Mouse (Mus musculus): ENCODE measurements around the gene Sh2d3c.
A peak's percentile ranks its signal among the peaks of the same experiment; 100 is the strongest.

Sh2d3c gene

DNA sequence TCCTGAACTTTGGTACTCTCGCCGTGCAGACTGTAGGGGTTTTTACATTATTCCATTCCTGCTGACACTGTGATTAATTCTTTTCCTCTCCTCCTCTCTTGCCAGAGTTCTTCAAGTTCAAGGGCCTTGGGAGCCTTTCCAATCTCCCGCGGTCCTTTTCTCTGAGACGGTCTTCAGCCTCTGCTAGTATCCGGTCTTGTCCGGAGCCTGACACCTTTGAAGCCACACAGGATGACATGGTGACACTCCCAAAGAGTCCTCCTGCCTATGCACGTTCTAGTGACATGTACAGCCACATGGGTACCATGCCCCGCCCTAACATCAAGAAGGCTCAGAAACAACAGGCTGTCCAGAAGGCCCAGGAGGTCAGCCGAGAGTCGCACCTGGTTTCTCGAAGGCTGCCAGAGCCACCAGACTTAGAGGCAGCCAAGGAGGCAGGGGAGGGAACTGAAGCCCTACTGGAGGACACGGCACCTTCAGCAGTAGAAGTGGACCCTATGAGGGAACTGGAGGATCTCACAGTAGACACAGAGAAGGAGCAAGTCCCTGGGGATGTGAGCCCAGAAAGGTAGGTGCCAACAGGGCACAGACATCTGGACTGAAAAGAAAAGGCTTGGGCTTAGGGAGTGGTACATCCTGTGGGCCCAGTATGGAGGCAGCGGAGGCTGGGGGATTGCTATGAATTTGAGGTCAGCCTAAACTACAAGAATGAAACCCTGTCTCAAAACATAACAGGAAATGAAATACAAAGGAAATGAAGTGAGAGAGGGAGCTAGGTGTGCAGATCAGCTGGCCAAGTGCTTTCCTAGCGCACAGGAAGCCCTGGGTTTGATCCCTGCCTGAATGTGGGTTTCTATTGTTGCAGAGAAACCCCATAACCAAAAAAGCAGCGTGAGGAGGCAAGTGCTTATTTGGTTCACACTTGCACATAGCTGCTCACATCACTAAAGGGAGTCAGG, 4.3 kb downstream of the Sh2d3c start:
- no peak for DNase-seq (ENCODE audit: low spot score)

DNA sequence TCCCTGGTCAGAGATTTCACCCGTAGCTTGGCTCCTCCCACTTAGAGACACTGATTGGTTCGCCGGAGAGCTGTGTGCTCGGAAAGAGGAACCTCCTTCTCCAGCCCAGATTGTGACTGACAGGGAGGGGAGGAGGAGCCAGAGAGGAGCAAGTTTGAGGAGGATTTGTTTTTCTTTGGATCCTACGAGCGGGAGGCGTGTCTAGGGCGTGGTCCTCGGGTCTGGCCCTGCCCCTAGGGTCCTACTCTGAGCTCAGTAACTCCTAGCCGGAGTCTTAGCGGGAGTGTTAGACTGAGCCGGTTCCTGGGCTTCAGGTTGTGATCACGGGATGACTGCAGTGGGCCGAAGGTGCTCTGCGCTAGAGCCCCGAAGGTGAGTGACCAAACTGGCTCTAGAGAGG, 6.6 kb downstream of the Sh2d3c start:
- peak; percentile 80 for DNase-seq (ENCODE audit: low spot score)

DNA sequence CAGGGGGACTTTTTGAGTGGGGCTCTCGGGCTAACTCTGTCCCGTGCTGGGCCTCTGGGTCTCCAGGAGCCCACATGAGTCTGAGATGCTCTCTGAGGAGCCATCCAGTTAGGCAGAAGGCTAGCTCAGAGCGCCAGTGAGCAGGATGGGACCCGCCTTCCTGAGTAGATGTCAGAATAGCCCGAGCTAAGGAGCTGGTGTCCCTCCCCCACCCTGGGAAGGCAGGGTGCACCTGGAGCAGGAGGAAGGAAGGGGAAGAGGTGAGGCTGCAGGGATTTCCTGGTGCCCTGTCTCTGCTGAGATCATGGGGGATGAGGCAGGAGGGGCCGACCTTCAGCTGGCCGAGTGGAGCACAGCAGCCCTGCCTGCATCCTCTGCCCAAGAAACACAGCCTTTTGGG, 7.6 kb downstream of the Sh2d3c start:
- DNase-seq (ENCODE audit: low spot score) = no peak

DNA sequence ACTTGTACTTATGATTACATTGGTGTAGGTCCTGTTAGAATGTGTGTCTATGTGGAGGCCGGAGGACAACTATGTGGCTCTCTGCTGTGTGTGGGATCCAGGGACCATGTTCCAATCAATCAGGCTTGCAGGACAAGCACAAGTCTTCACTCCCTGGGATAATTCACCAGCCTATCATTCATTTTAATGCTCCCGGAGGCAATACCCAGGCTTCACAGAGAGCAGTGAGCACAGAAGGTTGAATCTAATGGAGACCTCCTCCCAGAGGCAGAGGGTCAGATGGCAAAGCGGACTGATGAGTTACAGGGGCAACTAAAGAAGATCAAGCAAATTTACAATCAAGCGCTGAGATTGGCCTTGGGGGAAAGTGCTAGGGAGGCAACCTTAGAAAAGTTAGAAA, 8.7 kb downstream of the Sh2d3c start:
- DNase-seq (ENCODE audit: low spot score) = no peak

DNA sequence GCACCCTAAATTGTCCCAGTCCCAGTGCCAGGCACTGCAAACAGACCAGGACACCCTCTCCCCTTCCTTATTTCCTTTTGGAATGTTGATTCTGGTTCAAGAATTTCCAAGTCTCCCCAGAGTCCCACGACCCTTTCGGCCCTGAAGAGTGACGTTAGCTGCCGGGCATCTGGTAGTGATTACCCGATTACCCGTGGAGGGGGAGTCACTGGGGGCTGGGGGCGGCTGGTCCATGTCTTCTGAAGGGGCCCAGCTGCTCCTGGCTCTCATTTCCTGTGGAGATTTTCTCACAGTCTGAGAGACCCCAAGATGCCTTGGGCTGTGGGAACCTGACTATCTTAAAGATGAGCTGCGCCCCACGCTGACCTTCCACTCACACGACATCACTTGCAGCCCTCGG, 10.0 kb downstream of the Sh2d3c start:
- DNase-seq (ENCODE audit: low spot score) = no peak

DNA sequence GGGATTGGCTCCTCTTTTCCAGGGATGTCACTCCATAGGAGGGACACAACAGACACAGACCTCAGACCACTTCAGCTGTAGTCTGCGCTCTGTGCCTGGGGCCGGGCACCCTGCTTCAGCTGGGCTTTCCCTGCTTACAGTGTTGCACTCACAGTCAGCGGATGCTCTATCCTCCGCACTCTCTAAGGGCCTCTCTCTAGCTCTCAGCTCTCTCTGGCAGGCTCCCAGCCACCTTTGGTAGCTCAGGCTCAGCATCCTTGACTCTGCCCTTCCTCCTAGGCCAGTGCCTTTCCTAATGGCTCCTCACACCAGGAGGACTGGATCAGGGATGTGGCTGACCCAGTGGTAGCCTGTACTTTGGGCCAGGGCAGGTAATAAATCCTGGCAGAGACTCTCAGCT, 11.1 kb downstream of the Sh2d3c start:
- no peak for DNase-seq (ENCODE audit: low spot score)

DNA sequence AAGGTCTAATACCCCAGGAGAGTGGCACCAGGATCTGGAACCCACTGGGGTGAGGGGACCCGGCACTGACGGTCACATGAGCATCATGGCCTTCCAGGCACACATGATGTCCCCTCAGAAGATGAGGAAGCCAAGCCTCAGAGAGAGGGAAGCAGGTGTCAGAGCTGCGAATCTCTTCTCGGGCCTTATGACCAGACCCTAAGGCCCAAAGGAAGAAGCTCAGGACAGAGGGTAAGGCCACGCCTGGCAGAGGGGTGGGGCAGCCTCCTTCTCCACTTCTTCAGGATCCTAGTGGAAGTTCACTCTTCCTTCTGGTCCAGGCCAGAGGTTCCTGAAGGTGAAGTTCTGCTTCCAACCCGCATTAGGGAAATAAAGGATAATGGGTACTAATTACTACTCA, 11.8 kb downstream of the Sh2d3c start:
- no peak for DNase-seq (ENCODE audit: low spot score)

DNA sequence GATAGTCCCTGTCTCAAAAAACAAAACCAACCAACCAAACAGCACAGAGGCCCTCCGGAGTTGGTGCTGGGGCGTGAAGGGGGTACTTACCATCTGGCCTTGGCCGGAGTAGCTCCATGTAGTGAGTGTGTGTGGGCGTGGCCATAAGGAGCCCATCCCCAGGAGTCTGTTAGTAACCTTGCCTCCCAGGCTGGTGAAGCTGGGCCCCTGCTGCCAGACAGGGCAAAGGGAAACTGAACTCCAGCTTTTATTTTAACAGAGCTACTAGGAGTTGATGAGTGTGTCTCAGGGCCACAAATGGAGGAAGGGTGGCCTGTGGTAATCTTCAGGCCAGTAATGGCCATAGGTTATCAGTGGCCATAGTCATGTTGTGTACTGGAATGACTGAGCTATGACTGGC, 13.6 kb downstream of the Sh2d3c start:
- peak; percentile 88 for DNase-seq (ENCODE audit: low spot score)

DNA sequence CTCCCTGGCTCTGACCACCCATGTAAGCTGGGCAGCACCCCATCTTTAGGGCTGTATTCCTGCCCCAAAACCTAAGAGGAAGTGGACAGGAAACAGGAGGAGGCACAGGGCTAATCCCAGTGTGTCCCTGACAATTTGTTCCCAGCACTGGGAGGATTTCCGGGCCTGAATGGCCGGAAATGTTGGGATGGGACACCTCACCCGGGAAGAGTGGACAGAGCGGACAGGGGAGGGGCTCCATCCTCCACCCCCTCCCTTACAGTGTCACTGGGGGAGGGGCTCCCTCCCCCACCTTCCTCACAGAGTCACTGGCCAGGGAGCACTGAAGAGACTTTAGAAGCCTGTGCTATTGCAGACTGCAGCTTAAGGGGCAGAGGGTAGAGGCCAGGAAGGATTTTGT, 14.1 kb downstream of the Sh2d3c start:
- peak; percentile 61 for DNase-seq (ENCODE audit: low spot score)

DNA sequence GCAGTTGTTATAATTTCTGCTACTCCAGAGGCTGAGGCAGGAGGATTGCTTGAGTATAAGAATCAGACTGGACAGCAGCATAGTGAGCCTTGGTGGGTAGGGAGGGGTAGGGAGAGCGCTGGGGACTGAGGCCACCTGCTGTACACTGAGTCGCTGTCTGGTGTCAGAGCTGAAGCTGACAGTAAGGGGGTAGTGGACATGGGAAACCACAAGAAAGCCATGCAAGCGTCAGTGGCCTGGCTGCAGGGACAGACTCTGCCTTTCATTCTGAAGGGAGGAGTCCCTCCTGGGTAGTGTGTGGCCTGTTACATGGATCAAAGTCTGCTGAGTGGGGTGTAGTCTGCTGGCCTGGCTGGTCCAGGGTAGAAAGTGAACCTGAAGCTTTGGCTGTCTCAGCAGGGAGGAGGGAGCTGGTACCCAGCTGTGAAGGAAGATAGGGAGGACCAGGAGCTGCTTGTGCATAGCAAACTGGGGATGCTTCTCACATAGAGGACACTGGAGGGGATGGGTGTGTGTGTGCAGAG, 15.5 kb downstream of the Sh2d3c start:
- DNase-seq (ENCODE audit: low spot score) = no peak

DNA sequence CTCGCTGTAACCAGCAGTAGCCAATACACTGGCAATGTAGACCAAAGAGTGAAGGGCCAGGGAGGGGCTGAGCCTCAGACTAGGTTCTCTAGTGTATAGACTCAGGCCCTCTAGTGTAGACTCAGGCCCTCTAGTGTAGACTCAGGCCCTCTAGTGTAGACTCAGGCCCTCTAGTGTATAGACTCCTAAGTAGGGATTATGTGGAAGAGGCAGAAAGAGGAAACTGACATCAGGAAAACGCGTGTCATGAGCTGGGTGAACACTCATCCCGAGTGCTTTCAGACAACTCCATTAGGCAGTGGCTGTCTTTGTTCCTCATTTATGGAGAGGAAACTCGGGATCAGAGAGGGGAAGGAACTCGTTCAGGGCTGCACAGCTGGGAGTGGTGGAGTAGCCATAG, 16.2 kb downstream of the Sh2d3c start:
- no peak for DNase-seq (ENCODE audit: low spot score)

DNA sequence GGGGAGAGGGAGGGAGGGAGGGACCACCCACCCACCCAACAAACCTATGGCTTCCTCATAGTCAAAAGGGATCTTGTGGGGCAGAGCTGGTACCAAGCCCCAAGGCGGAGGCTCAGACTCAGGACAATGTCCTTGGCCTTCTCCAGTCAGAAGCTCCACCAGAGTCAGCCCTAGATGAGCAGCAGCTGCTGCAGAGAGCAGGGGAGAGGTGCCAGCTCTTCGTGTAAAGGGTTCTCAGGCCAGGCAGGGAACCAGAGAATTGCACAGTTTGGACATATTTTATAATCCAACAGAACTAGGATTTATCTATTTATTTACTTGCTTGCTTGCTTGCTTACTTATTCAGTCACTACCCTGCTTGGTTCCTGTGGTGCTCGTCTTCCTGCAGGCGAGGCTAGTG, 18.5 kb downstream of the Sh2d3c start:
- DNase-seq (ENCODE audit: low spot score) = peak; percentile 71

DNA sequence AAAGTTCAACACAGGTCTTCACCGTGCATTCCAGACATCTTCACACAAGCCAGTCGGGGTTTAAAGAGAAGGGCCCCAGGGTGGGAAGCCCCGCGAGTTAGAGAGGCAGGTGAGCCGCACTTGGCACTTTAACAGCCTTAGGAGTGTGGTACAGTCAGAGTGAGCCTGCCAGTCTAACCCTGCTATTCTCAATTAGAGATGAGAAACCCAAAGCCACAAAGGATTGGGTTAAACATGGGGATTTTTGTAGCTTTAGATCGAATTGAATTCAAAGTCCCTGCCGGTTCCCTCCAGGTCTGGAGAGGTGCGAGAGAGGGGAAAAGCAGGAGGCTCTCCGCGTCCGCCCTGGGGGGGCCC, 20.0 kb downstream of the Sh2d3c start, which contains the start of gene 6330409D20Rik:
Gene 6330409D20Rik, minus strand, starts transcription at position 101 of the 357 bp plus-strand sequence.
- DNase-seq (ENCODE audit: low spot score) = no peak

DNA sequence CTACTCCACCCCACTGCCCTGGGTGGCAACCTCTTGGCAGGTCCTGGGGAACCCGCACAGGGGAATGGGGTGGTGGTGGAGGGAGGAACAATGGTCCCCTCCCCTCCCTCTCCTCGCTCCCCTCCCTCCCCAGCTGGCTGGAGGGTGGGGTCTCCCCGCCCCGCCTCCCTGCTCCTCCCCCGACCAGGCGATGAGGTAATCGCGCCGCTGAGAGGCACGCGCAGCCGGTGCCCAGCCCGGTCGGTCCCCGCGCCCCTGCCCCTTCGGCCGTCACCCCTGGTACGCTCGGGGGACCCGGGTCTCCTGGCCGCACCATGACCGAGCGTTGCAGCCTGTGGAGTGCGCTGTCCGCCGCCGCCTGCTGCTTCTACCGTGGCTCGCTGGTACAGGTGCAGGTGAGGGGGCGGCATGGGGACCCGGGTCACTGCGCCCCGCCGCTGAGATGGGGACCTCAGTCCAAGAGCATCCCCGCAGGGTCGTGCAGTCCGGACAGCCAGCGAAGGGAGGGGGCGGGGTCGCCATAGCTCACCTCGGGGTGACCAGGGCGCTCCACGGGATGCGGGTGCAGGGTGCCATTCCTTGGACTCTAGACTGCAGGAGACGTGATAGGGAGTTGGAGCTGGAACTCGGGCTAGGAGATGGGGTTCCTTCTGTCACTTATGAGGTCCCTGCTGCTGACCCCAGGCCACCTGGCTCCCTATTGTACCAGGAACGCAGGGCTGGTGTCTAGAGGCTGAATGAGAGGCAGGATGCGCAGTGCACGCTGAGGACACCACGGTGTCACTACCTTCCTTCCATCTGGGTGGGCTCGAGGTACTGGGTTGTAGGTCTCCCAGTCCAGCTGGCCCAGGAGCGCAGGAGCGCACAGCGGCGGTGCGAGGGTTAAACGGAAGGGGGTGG, 20.7 kb downstream of the Sh2d3c start:
- no peak for DNase-seq (ENCODE audit: low spot score)

DNA sequence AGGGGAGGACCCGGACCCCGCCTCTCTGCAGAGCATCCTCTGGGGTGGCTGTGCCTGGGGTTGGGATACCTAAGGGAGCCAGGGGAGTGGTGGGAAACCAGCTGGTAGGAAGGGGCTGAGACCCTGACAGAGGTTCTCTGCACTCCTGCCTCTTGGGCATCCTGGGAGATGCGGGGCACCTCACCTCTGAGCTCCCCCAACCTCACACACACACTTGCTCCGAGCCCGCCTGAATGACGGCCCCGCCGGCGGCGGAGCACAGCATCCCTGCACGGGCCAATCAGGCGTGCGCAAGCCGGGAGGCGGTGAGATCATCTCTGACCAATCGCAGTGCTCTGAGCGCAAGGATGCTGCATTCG, 21.3 kb downstream of the Sh2d3c start:
- DNase-seq (ENCODE audit: low spot score) = no peak

DNA sequence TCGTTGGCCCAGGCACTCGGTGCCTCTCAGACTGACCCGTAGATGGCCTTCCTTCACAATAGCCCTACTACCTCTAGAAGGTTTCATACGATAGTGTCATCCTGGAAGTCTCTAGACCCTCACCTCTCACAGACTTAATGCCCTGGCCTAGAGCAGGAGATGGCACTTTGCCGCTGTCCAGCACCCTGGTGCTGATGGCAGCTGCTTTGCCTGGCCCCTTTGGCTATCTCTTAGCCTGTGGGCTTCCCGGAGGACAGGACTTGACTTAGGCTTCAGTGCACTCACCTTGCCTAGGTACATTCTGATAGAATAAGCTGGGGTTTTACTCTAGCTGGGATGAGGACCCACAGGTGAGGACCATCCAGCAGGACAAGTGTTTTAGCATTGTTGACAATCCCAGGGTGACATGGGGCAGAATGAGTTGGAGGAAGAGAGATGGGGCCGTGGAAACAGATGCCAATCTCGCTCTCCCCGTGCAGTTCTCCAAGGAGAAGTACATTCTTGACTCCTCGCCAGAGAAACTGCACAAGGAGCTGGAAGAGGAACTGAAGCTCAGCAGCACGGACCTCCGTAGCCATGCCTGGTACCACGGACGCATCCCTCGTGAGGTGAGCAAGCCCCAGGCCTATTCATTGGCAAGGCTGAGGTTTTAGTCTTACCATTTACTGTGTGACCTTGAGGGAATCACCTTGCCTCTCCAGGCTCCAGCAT, 23.6 kb downstream of the Sh2d3c start:
- peak; percentile 42 for DNase-seq (ENCODE audit: low spot score)

DNA sequence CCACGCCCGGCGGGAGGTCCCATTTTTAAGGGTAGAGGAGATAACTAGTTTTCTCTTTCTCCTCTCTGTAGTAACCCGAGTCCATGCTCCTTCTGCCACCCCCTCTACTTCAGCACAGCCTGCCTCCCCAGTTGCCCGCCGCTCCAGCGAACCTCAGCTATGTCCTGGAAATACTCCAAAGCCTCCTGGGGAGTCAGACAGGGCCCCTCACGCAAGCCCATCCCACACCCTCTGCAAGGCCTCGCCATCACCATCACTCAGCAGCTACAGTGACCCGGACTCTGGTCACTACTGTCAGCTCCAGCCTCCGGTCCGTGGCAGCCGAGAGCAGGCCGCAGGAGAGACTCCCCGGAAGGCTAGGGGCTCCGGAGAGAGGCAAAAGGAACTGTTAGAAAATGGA, 28.2 kb downstream of the Sh2d3c start:
- no peak for DNase-seq (ENCODE audit: low spot score)

DNA sequence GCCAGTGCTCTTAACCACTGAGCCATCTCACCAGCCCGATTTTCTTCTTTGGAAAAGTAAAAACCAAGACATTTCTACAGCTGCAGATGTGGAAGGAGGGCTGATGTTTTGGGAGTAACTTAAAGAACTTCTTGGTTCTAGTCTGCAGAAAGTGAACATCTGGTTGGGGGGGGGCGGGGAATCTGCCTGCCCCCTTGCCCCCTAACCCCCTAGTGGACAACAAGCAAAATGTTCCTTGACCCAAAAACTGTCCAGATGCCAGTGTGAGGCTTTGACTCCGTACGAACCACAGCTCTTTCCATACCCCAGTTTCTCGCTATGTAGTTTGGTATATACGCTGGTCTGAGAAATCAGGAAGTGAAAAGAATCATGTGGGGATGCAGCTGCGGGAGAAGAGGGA, 29.3 kb downstream of the Sh2d3c start:
- no peak for DNase-seq (ENCODE audit: low spot score)

DNA sequence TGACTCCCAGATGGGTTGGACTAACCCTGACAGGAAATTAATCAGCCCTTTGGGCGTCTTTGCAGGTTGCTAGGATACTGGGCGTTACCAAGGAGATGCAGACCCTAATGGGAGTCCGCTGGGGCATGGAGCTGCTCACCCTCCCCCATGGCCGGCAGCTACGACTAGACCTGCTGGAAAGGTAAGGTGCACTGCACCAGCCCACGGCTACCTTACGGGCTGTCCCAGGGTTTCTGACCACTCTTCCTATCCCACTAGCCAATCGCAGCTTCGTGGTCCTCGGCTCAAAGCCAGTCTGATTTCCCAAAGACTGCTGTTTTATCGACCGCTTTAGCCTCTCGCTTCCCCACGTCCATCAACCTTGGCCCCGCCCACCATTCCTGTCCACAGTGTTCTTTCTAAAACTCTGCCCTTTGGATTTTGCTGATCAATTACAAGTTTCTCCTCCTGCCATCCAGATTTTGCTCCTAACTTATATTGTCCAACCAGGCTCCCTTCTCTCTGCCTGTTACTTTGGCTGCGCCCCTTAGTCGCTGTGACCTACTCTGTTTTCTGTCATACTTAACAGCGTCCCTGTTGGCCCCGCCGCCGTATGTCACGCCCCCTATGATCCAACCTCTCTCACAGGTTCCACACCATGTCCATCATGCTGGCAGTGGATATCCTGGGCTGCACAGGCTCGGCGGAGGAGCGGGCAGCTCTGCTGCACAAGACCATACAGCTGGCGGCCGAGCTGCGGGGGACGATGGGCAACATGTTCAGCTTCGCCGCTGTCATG, 30.2 kb downstream of the Sh2d3c start:
- no peak for DNase-seq (ENCODE audit: low spot score)

DNA sequence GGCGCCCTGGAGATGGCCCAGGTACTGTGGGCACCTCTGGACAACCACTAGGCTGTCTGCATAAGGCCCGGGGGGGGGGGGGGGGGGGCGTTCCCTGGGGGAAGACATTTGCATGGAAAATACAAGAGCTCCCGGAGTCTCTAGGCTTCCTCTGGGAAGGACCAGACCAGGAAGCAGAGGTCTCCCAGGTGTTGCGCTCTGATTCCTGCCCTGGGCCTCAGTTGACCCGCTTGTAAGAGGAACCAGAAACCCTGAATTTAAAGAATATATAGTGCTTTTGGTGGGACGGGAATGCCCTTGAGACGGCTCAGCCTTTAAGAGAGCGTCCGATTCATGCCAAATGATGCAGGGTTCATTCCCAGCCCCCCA, 30.8 kb downstream of the Sh2d3c start:
- DNase-seq (ENCODE audit: low spot score) = no peak

DNA sequence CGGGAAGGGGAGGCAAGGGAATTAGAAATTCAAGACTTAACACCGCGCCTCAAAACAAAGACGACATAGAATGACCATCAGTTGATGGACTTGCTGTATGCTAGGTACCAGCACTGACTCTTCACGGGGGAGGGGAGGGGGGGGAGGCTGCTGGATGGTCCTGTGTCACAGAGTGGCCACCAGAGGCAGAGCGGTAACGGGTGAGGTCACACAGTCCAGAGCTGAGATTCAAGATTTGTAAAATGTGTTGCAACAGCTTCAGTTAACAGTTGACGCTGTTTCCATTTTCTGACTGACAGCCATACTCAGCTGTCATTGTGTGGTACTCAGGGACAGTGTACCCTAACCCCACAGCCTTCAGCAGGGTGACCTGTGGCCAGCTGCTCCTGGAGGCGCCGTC, 31.3 kb downstream of the Sh2d3c start:
- no peak for DNase-seq (ENCODE audit: low spot score)

DNA sequence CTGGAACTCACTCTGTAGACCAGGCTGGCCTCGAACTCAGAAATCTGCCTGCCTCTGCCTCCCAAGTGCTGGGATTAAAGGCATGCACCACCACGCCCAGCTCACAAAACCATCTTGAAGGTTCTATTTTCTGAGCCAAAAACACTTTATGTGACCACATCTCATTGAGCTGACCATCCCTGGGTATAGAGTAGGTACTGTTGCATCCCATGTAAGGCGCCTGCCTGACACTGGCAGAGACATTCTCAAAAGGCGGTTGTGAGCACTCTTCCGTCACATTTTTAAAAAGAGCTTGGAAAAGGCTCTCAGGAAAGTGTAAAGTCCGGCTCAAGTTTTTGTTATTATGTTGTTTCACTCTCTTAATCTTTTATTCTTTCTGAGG, 35.8 kb downstream of the Sh2d3c start:
- no peak for DNase-seq (ENCODE audit: low spot score)
